Mouse (Mus musculus) olfactory bulb, adult 2 months (tissue): ENCODE measurements around the gene Otub2.

ENCODE experiments used
- CTCF ChIP-seq: fragments of 200-500 bp; IDR thresholded peaks from 2 replicates; pipeline ENCODE4 v1.5.1; 2012; ENCODE audit warnings: low read depth, mild to moderate bottlenecking, low read length, moderate library complexity; ENCODE audit not compliant: insufficient read depth
- POLR2A ChIP-seq: fragments of 200-500 bp; IDR thresholded peaks from 2 replicates; pipeline ENCODE4 v1.6.1; 2012; ENCODE audit warnings: mild to moderate bottlenecking, low read depth, low read length, moderate library complexity; ENCODE audit not compliant: insufficient read depth

DNA sequence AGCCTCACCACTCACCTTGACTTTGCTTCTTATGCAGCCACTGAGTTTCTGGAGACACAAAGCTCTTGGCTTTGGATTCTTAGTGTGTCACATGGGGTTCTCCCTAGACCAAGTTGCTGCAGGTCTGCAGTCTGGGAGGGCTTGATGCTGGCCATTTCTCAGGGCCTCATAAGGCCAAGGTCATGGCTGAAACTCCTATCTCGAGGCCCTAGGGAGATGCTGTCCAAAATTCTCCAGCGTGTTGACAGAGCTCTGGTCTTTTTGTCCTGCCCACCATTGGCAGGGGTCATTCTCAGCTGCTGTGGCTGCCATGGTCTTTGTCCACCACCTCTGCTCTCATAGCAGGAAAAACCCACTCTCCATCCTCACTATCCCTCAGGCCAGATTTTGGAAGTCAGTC, 21.3 kb upstream of the Otub2 start:
- TF ChIP-seq CTCF, result no peak
- TF ChIP-seq POLR2A, result no peak
